Mouse (Mus musculus) adrenal gland (tissue): ENCODE measurements at regions not wholly inside any gene's neighbourhood (a gene's known extent, or its start where the extent isn't known, plus 50 kb on each side); places are given as distances from the start of the nearest gene placed in this dataset.
"Not testable (repeated sequence)": the region's sequence is repeated elsewhere in the genome, so short reads cannot be mapped to it uniquely, and the experiment has no call there.

Experiments
- intact Hi-C: fragments of 180-260 bp; cut with DNase I; formaldehyde crosslinking; loops from one replicate; pipeline ENCODE4 v1.15.1; 2025

GRCm38 (mm10) chr10:38704762-38705130 lies 116.8 kb downstream of the Rfpl4b start:
- intact Hi-C loops: not testable (repeated sequence)

- intact Hi-C loops: no loop called here
Measured at GRCm38 (mm10) chr10:38703954-38704761, 117.4 kb downstream of the Rfpl4b start.

GRCm38 (mm10) chr10:38677453-38677852 lies 144.1 kb downstream of the Rfpl4b start:
- intact Hi-C loops: no loop called here

GRCm38 (mm10) chr10:38668610-38669009 lies 153.0 kb downstream of the Rfpl4b start:
- intact Hi-C loops: no loop called here

GRCm38 (mm10) chr10:38667841-38668240 lies 153.7 kb downstream of the Rfpl4b start:
- intact Hi-C loops: no loop called here

- intact Hi-C loops: no loop called here
Measured at GRCm38 (mm10) chr10:38635695-38636094, 185.9 kb downstream of the Rfpl4b start.

- intact Hi-C loops: no loop called here
Measured at GRCm38 (mm10) chr10:38629907-38630505, 191.6 kb downstream of the Rfpl4b start.

- intact Hi-C loops: no loop called here
Measured at GRCm38 (mm10) chr10:38623399-38623798, 198.2 kb downstream of the Rfpl4b start.

- intact Hi-C loops: no loop called here
Measured at GRCm38 (mm10) chr10:38609606-38610510, 211.7 kb downstream of the Rfpl4b start.

- intact Hi-C loops: no loop called here
Measured at GRCm38 (mm10) chr10:38586061-38586460, 235.5 kb downstream of the Rfpl4b start.

GRCm38 (mm10) chr10:38575726-38576125 lies 245.9 kb downstream of the Rfpl4b start:
- intact Hi-C loops: no loop called here

- intact Hi-C loops: no loop called here
Measured at GRCm38 (mm10) chr10:38573728-38574127, 247.9 kb downstream of the Rfpl4b start.

- intact Hi-C loops: no loop called here
Measured at GRCm38 (mm10) chr10:38573146-38573545, 248.4 kb downstream of the Rfpl4b start.

- intact Hi-C loops: no loop called here
Measured at GRCm38 (mm10) chr10:38567270-38567669, 254.3 kb downstream of the Rfpl4b start.

- intact Hi-C loops: no loop called here
Measured at GRCm38 (mm10) chr10:38566361-38566760, 255.2 kb downstream of the Rfpl4b start.

GRCm38 (mm10) chr10:38555040-38555439 lies 266.5 kb downstream of the Rfpl4b start:
- intact Hi-C loops: loop anchor here (10.0 kb wide), 2 partner anchors 1420 to 1540 kb away; partner anchors contain the start of gene Marcks

- intact Hi-C loops: loop anchor here (5.0 to 10.0 kb wide), 3 partner anchors 1419 to 1539 kb away; partner anchors contain the start of gene Marcks
Measured at GRCm38 (mm10) chr10:38553688-38554680, 267.6 kb downstream of the Rfpl4b start.

- intact Hi-C loops: loop anchor here (5.0 to 10.0 kb wide), 3 partner anchors 1419 to 1539 kb away; partner anchors contain the start of gene Marcks
Measured at GRCm38 (mm10) chr10:38553326-38553687, 268.3 kb downstream of the Rfpl4b start.

GRCm38 (mm10) chr10:38552350-38553076 lies 269.1 kb downstream of the Rfpl4b start:
- intact Hi-C loops: loop anchor here (5.0 to 10.0 kb wide), 3 partner anchors 1418 to 1538 kb away; partner anchors contain the start of gene Marcks

- intact Hi-C loops: no loop called here
Measured at GRCm38 (mm10) chr10:38540031-38540430, 281.5 kb downstream of the Rfpl4b start.
